10 mouse cellular contexts compared by ENCODE assay signal in genomic region chr12:112795466-112796104, GRCm38 (mm10). TPM values are rescaled to one million over a fixed set of nuclear protein-coding genes. Genes with fewer than 3 reads are reported as not detected.
DNase-seq lines count a peak whose midpoint lies in the region; ATAC-seq lines count a peak whose summit lies in the region.
"Had no signal": no experiment of that assay in that cellular context is flagged by ENCODE, and none has a peak within 500 bp of the region (broad histone marks: within the 10 kb centered on the region; RNA-seq: fewer than 3 reads in every experiment).

No protein-coding gene starts in this region.

- no peak overlapping the region for H3K27ac ChIP-seq in limb, embryonic 13.5 days
- H3K27ac ChIP-seq in limb, embryonic 10.5 days, result no peak overlapping the region
- H3K27ac ChIP-seq: hindbrain, embryonic 15.5 days had no signal

- no peaks in the 10 kb centered on the region for H3K9me3 ChIP-seq in limb, embryonic 13.5 days
- no peaks in the 10 kb centered on the region for H3K9me3 ChIP-seq in limb, embryonic 10.5 days (replicated peaks)
- H3K9me3 ChIP-seq: hindbrain, embryonic 15.5 days had no signal

- no peak for DNase-seq in limb, embryonic 10.5 days (ENCODE audit: low spot score)
- peak; percentile 97 for DNase-seq in fibroblast of lung, adult 2 months (ENCODE audit: low read depth)
- peak; percentile 55 to 56 for DNase-seq in heart, postnatal 36 days
- DNase-seq in skeletal muscle tissue, adult 2 months (ENCODE audit: low read depth, low spot score), result peak; percentile 78
- no peak for DNase-seq in thymus, adult 18-20 months
- DNase-seq in right cerebral cortex, postnatal 25 days, result no peak
- DNase-seq: cerebellum, adult 8-10 months had no signal

- no peak overlapping the region for H3K4me3 ChIP-seq in limb, embryonic 13.5 days
- no peak overlapping the region for H3K4me3 ChIP-seq in limb, embryonic 10.5 days
- H3K4me3 ChIP-seq: hindbrain, embryonic 15.5 days had no signal

- no peaks in the 10 kb centered on the region for H3K36me3 ChIP-seq in limb, embryonic 13.5 days
- no peaks in the 10 kb centered on the region for H3K36me3 ChIP-seq in limb, embryonic 10.5 days
- H3K36me3 ChIP-seq: hindbrain, embryonic 15.5 days had no signal

- peaks cover 60% of the 10 kb centered on the region for H3K4me1 ChIP-seq in limb, embryonic 13.5 days
- peaks cover 43% of the 10 kb centered on the region for H3K4me1 ChIP-seq in limb, embryonic 10.5 days

- H3K4me2 ChIP-seq in limb, embryonic 13.5 days (replicated peaks), result 0 out of 2 replicates have a peak overlapping the region, but pooled peaks have one; percentile 9
- H3K4me2 ChIP-seq: hindbrain, embryonic 15.5 days had no signal

- H3K27me3 ChIP-seq in limb, embryonic 13.5 days, result peaks cover 25% of the 10 kb centered on the region
- H3K27me3 ChIP-seq in limb, embryonic 10.5 days (ENCODE audit: low read depth, poor library complexity, severe bottlenecking), result peaks cover 52% of the 10 kb centered on the region

- 0 out of 2 replicates have a peak overlapping the region, but pooled peaks have one; percentile 2 for H3K9ac ChIP-seq in limb, embryonic 13.5 days
- H3K9ac ChIP-seq: hindbrain, embryonic 15.5 days had no signal

- ATAC-seq in limb, embryonic 13.5 days (ENCODE audit: low FRiP score, low read depth), result no peak
- ATAC-seq in monocyte, adult 5-6 weeks (replicated peaks; ENCODE audit: insufficient number of reproducible peaks, low FRiP score, low TSS enrichment, poor library complexity, severe bottlenecking), result no peak

- intact Hi-C loops in heart, postnatal 36 days (cut with DNase I), result no loop called here

- 67% methylated on average over 18 of the region's 18 CpGs for WGBS in limb, embryonic 13.5 days
- 63% methylated on average over 18 of the region's 18 CpGs for WGBS in limb, embryonic 10.5 days

RNA-seq across cellular contexts. Expression of gene Ahnak2, which starts 6.9 kb away (rescaled TPM):
- polyA plus RNA-seq in limb, embryonic 13.5 days (2015; fragmentation: Nextera tagmentation; extraction: Ambion mirVana), result 0.61 and 0.64 TPM in 2 replicates
- polyA plus RNA-seq in limb, embryonic 10.5 days (2016; fragmentation: Nextera tagmentation; extraction: Ambion mirVana), result 0.15 and 0.18 TPM in 2 replicates
- total RNA-seq in heart, postnatal 36 days (2021), result 10 to 100 TPM; 14.1 to 20.2 TPM
- 0.67 to 1.2 TPM in 2 of 3 replicates, not detected in the other for total RNA-seq in monocyte, adult 5-6 weeks (2017)

RNA-seq across cellular contexts. Expression of gene Clba1, which starts 13.2 kb away (rescaled TPM):
- polyA plus RNA-seq in limb, embryonic 13.5 days (2015; fragmentation: Nextera tagmentation; extraction: Ambion mirVana), result 7.9 and 8.8 TPM in 2 replicates
- 7.9 and 8.4 TPM in 2 replicates for polyA plus RNA-seq in limb, embryonic 10.5 days (2016; fragmentation: Nextera tagmentation; extraction: Ambion mirVana)
- 1 to 10 TPM; 1.6 to 2.9 TPM for total RNA-seq in heart, postnatal 36 days (2021)
- 0.96 TPM in 1 of 3 replicates, not detected in the others for total RNA-seq in monocyte, adult 5-6 weeks (2017)

RNA-seq across cellular contexts. Expression of gene Cdca4, which starts 33.6 kb away (rescaled TPM):
- polyA plus RNA-seq in limb, embryonic 13.5 days (2015; fragmentation: Nextera tagmentation; extraction: Ambion mirVana), result 132 and 134 TPM in 2 replicates
- 204 and 206 TPM in 2 replicates for polyA plus RNA-seq in limb, embryonic 10.5 days (2016; fragmentation: Nextera tagmentation; extraction: Ambion mirVana)
- 1 to 10 TPM; 6.1 to 6.6 TPM for total RNA-seq in heart, postnatal 36 days (2021)
- 15.5 to 32.2 TPM (median 18.8 TPM) in 3 replicates for total RNA-seq in monocyte, adult 5-6 weeks (2017)

RNA-seq across cellular contexts. Expression of gene Pld4, which starts 35.1 kb away (rescaled TPM):
- polyA plus RNA-seq in limb, embryonic 13.5 days (2015; fragmentation: Nextera tagmentation; extraction: Ambion mirVana), result 6.1 and 7.2 TPM in 2 replicates
- polyA plus RNA-seq in limb, embryonic 10.5 days (2016; fragmentation: Nextera tagmentation; extraction: Ambion mirVana), result 2.1 and 3.5 TPM in 2 replicates
- total RNA-seq in heart, postnatal 36 days (2021), result 1 to 10 TPM; 6.1 to 8.9 TPM
- 311 to 369 TPM (median 334 TPM) in 3 replicates for total RNA-seq in monocyte, adult 5-6 weeks (2017)

Comparison
In these comparisons a context has a peak if more than half of its experiments do, and no peak if none do; other contexts are left out.
1. DNase-seq: peak in fibroblast of lung, adult 2 months (single experiment), heart, postnatal 36 days (2 of 2) and skeletal muscle tissue, adult 2 months (single experiment); none in limb, embryonic 10.5 days (single experiment), thymus, adult 18-20 months (0 of 2) and right cerebral cortex, postnatal 25 days (single experiment).